Mouse (Mus musculus): ENCODE measurements around the gene Pknox1. TPM values are rescaled to one million over a fixed set of nuclear protein-coding genes. Genes with fewer than 3 reads are reported as not detected.
"Not testable (repeated sequence)": the region's sequence is repeated elsewhere in the genome, so short reads cannot be mapped to it uniquely, and the experiment has no call there.

Pknox1 gene
- polyA plus RNA-seq, 1 experiment from 2014 or later, result 34.4 TPM

DNA sequence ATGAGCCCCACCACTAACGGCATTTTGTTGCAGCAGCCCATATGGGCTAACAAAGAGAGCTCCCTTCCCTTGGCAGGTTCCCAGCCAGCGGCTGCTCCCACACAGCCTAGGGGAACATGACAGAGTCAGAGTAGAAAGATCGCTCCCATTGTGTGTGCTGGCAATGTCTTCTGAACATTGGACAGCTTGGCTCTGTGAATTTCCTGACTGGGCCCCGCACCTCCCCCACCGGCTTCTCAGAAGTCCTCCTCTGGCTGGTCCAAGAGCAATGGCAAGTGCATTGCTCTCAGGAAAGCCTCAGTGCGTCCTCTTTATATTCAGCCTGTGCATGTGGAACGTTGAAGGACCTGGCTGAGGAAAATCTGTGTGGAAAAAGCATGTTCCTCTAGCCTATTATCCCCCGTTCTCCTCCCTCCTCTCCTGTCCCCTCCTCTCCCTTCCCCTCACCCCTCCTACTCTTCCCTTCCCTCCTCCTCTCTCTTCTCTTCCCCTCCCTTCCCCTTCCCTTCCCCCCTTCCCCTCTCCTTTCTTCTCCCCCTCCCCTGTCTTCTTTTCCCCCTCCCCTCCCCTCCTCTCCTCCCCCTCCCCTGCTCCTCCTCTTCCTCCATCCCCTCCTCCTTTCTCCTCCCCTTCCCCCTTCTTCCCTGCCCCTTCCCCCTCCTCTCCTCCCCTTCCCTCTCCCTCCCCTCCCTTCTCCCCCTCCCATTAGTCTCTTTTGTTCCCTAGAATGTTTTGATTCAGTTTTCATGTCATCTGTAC, 28.5 kb upstream of the Pknox1 start:
- no peak overlapping the region for H3K9ac ChIP-seq

DNA sequence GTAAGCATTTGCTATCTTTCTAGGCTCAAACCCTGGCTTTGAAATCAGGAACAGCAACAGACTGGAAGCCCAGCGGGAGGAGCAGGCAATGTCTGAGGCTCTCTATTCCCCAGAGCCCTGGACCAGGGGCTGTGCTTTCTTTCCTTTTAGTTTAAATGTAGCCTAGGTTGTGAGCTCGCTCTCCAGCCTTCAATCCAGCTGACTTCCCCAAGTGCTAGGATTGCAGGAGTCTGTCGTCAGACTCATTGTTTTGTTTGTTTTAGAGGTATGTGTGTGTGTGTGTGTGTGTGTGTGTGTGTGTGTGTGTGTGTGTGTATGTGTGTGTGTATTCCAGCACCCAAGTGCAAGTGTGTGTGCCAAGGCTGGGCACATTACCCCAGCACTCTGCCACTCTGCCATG, 24.4 kb upstream of the Pknox1 start:
- H3K4me1 ChIP-seq, result peaks cover 10% of the 10 kb centered on the region
- no peak overlapping the region for H3K9ac ChIP-seq
- no peak for ATAC-seq (ENCODE audit: insufficient read depth, low FRiP score, low read depth)
- H3K27ac ChIP-seq, result no peak overlapping the region
- H3K27me3 ChIP-seq (replicated peaks), result no peaks in the 10 kb centered on the region
- H3K9me3 ChIP-seq, result no peaks in the 10 kb centered on the region
- H3K4me3 ChIP-seq (replicated peaks), result no peak overlapping the region
- no peaks in the 10 kb centered on the region for H3K36me3 ChIP-seq
- no peak overlapping the region for H3K4me2 ChIP-seq
- WGBS, result 57% methylated on average over 3 of the region's 3 CpGs

More for the DNA sequence above, 28.5 kb upstream of the Pknox1 start:
- Histone ChIP-seq H3K4me3 (replicated peaks) (no peak overlapping the region), H3K4me1 (peaks cover 9% of the 10 kb centered on the region), H3K9me3 (no peaks in the 10 kb centered on the region), H3K4me2 (no peak overlapping the region), H3K27me3 (replicated peaks) (no peaks in the 10 kb centered on the region), H3K36me3 (peaks cover 5% of the 10 kb centered on the region; the same call in 1 of the 2 replicates), H3K27ac (peak overlapping the region; percentile 65)
- peak; percentile 53; the same call in 1 of the 2 replicates for ATAC-seq (ENCODE audit: insufficient read depth, low FRiP score, low read depth)
- WGBS, result 24% methylated on average over 8 of the region's 8 CpGs

DNA sequence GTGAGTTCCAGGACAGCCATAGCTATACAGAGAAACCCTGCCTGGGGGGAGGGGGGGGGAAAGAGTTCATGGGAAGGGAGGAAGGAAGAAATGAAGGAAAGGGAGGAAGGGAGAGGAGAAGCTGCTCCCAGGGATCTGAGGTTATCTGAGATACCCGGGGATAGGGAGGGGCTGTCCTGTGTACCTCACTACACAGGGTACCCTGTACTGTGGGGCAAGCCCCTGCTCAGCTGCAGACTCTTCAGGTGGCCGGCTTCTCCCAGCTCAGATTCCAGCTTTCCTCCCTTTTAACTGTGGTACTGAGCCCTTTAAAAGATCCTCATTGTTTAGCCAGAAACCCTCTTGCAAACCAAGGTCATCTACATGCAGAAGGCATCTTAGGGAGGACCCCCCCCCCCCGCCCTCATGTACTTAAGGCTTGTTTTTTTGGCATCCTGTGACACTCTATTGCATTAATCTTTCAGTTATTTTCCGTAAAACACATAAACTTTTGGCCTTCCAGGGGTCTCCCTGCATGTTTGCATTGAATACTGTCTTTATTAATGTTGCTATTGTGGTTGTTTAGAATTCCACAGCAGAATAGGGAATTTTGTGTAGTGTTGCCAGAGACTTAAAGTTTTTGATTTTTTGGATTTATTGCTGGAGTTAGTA, 23.6 kb upstream of the Pknox1 start:
- peaks cover 3% of the 10 kb centered on the region; the same call in 1 of the 2 replicates for H3K4me1 ChIP-seq
- no peak overlapping the region for H3K4me3 ChIP-seq (replicated peaks)
- no peak overlapping the region for H3K4me2 ChIP-seq
- peak overlapping the region; percentile 44; the same call in 1 of the 2 replicates for H3K27ac ChIP-seq
- no peaks in the 10 kb centered on the region for H3K36me3 ChIP-seq
- 52% methylated on average over 4 of the region's 4 CpGs for WGBS
- no peak for ATAC-seq (ENCODE audit: insufficient read depth, low FRiP score, low read depth)
- no peak overlapping the region for H3K9ac ChIP-seq
- H3K27me3 ChIP-seq (replicated peaks), result no peaks in the 10 kb centered on the region
- H3K9me3 ChIP-seq, result no peaks in the 10 kb centered on the region

GRCm38 (mm10) chr17:31541460-31541831, 23.1 kb upstream of the Pknox1 start:
- H3K4me2 ChIP-seq, result no peak overlapping the region
- WGBS, result 32% methylated on average over 6 of the region's 6 CpGs
- 0 out of 2 replicates have a peak, but pooled peaks cover 3% of the 10 kb centered on the region for H3K4me1 ChIP-seq
- H3K9ac ChIP-seq, result no peak overlapping the region
- ATAC-seq (ENCODE audit: insufficient read depth, low FRiP score, low read depth), result no peak
- H3K4me3 ChIP-seq (replicated peaks), result no peak overlapping the region
- H3K27ac ChIP-seq, result peak overlapping the region; percentile 44; the same call in 1 of the 2 replicates
- no peaks in the 10 kb centered on the region for H3K36me3 ChIP-seq
- no peaks in the 10 kb centered on the region for H3K27me3 ChIP-seq (replicated peaks)
- no peaks in the 10 kb centered on the region for H3K9me3 ChIP-seq

- H3K4me3 ChIP-seq (replicated peaks), result no peak overlapping the region
- no peak overlapping the region for H3K9ac ChIP-seq
- no peak for ATAC-seq (ENCODE audit: insufficient read depth, low FRiP score, low read depth)
- no peaks in the 10 kb centered on the region for H3K27me3 ChIP-seq (replicated peaks)
- H3K4me1 ChIP-seq, result 0 out of 2 replicates have a peak, but pooled peaks cover 3% of the 10 kb centered on the region
- H3K36me3 ChIP-seq, result no peaks in the 10 kb centered on the region
- 13% methylated on average over 6 of the region's 6 CpGs for WGBS
- no peak overlapping the region for H3K27ac ChIP-seq
- no peaks in the 10 kb centered on the region for H3K9me3 ChIP-seq
- no peak overlapping the region for H3K4me2 ChIP-seq
Measured at GRCm38 (mm10) chr17:31543574-31543973, 21.0 kb upstream of the Pknox1 start.

- ATAC-seq (ENCODE audit: insufficient read depth, low FRiP score, low read depth), result no peak
Measured at GRCm38 (mm10) chr17:31546444-31547196, 17.9 kb upstream of the Pknox1 start.

GRCm38 (mm10) chr17:31547974-31548373, 16.6 kb upstream of the Pknox1 start:
- no peaks in the 10 kb centered on the region for H3K9me3 ChIP-seq
- H3K27me3 ChIP-seq (replicated peaks), result no peaks in the 10 kb centered on the region
- H3K4me3 ChIP-seq (replicated peaks), result no peak overlapping the region
- H3K4me2 ChIP-seq, result no peak overlapping the region
- H3K9ac ChIP-seq, result no peak overlapping the region
- ATAC-seq (ENCODE audit: insufficient read depth, low FRiP score, low read depth), result no peak
- no peak overlapping the region for H3K27ac ChIP-seq
- H3K4me1 ChIP-seq, result no peaks in the 10 kb centered on the region
- H3K36me3 ChIP-seq, result no peaks in the 10 kb centered on the region
- 67% methylated on average over 3 of the region's 3 CpGs for WGBS

More at GRCm38 (mm10) chr17:31546444-31547196, 17.9 kb upstream of the Pknox1 start:
- H3K4me3 ChIP-seq (replicated peaks), result no peak overlapping the region
- no peaks in the 10 kb centered on the region for H3K27me3 ChIP-seq (replicated peaks)
- WGBS, result 82% methylated on average over 9 of the region's 9 CpGs
- H3K9me3 ChIP-seq, result no peaks in the 10 kb centered on the region
- 0 out of 2 replicates have a peak, but pooled peaks cover 1% of the 10 kb centered on the region for H3K4me1 ChIP-seq
- no peak overlapping the region for H3K4me2 ChIP-seq
- no peaks in the 10 kb centered on the region for H3K36me3 ChIP-seq
- no peak overlapping the region for H3K27ac ChIP-seq
- H3K9ac ChIP-seq, result no peak overlapping the region

- Histone ChIP-seq H3K27ac (no peak overlapping the region), H3K27me3 (replicated peaks) (no peaks in the 10 kb centered on the region), H3K4me2 (no peak overlapping the region), H3K9me3 (no peaks in the 10 kb centered on the region), H3K4me1 (no peaks in the 10 kb centered on the region), H3K9ac (no peak overlapping the region), H3K36me3 (no peaks in the 10 kb centered on the region), H3K4me3 (replicated peaks) (no peak overlapping the region)
- 36% methylated on average over 8 of the region's 8 CpGs for WGBS
- ATAC-seq (ENCODE audit: insufficient read depth, low FRiP score, low read depth), result no peak
Measured at GRCm38 (mm10) chr17:31549389-31549788, 15.1 kb upstream of the Pknox1 start.

- not testable (repeated sequence) for H3K4me3 ChIP-seq (replicated peaks); H3K4me1 ChIP-seq; H3K27me3 ChIP-seq (replicated peaks); H3K9me3 ChIP-seq; ATAC-seq (ENCODE audit: insufficient read depth, low FRiP score, low read depth); H3K4me2 ChIP-seq; H3K9ac ChIP-seq; H3K27ac ChIP-seq; H3K36me3 ChIP-seq
- WGBS, result 95% methylated on average over 23 of the region's 23 CpGs
Measured at GRCm38 (mm10) chr17:31552601-31553000, 11.9 kb upstream of the Pknox1 start.

- H3K9me3 ChIP-seq, result no peaks in the 10 kb centered on the region
- H3K4me1 ChIP-seq, result peaks cover 11% of the 10 kb centered on the region
- H3K27me3 ChIP-seq (replicated peaks), result no peaks in the 10 kb centered on the region
- H3K4me2 ChIP-seq, result no peak overlapping the region
- H3K36me3 ChIP-seq, result no peaks in the 10 kb centered on the region
- no peak overlapping the region for H3K9ac ChIP-seq
- no peak for ATAC-seq (ENCODE audit: insufficient read depth, low FRiP score, low read depth)
- 54% methylated on average over 4 of the region's 4 CpGs for WGBS
- no peak overlapping the region for H3K4me3 ChIP-seq (replicated peaks)
- no peak overlapping the region for H3K27ac ChIP-seq
Measured at GRCm38 (mm10) chr17:31556253-31556652, 8.3 kb upstream of the Pknox1 start.

- WGBS, result 43% methylated on average over 11 of the region's 11 CpGs
- ATAC-seq (ENCODE audit: insufficient read depth, low FRiP score, low read depth), result peak; percentile 61; the same call in 1 of the 2 replicates
Measured at GRCm38 (mm10) chr17:31557124-31557880, 7.2 kb upstream of the Pknox1 start.

More at GRCm38 (mm10) chr17:31557124-31557880, 7.2 kb upstream of the Pknox1 start:
- H3K4me3 ChIP-seq (replicated peaks), result no peak overlapping the region
- H3K4me1 ChIP-seq, result peaks cover 11% of the 10 kb centered on the region
- no peak overlapping the region for H3K4me2 ChIP-seq
- no peaks in the 10 kb centered on the region for H3K27me3 ChIP-seq (replicated peaks)
- H3K9ac ChIP-seq, result no peak overlapping the region
- no peaks in the 10 kb centered on the region for H3K36me3 ChIP-seq
- peak overlapping the region; percentile 52 for H3K27ac ChIP-seq
- H3K9me3 ChIP-seq, result no peaks in the 10 kb centered on the region

Data from stomach, embryonic 15.5 days (tissue).